ENCODE assay signal across 13 mouse cellular contexts in the genomic region with DNA sequence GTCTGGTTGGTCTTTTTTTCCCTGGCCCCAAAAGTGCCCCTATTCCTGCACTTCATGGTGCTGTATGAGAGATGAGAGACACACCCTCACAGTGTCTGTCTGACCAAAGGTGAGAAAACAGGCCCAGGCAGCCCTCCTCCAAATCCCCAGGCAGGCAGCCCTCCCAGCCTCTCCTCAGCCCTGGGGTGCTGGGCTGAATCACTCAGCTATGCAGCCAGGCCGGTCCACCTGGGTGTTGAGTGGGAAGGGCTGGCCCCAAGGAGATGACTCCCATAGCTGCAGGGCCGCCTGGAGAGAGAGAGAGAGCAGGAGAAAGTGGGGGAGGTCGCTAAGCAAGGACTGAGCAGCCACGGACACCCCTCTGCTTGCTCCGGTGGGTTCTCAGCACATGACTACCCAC. TPM values are rescaled to one million over a fixed set of nuclear protein-coding genes. Genes with fewer than 3 reads are reported as not detected.
DNase-seq lines count a peak whose midpoint lies in the region; ATAC-seq and TF ChIP-seq lines count a peak whose summit lies in the region.
"Had no signal": no experiment of that assay in that cellular context is flagged by ENCODE, and none has a peak within 500 bp of the region (broad histone marks: within the 10 kb centered on the region; RNA-seq: fewer than 3 reads in every experiment).

No protein-coding gene starts in this region.

- H3K4me3 ChIP-seq in forebrain, embryonic 10.5 days = no peak overlapping the region
- no peak overlapping the region for H3K4me3 ChIP-seq in forebrain, embryonic 12.5 days (replicated peaks)
- H3K4me3 ChIP-seq in embryonic facial prominence, embryonic 14.5 days (ENCODE audit: low read depth, low read length) = no peak overlapping the region
- no peak overlapping the region for H3K4me3 ChIP-seq in heart, adult 2 months

- peak overlapping the region; percentile 77 for H3K27ac ChIP-seq in forebrain, embryonic 10.5 days
- H3K27ac ChIP-seq in forebrain, embryonic 12.5 days = no peak overlapping the region; the same call in 1 of the 2 replicates
- peak overlapping the region; percentile 79 for H3K27ac ChIP-seq in embryonic facial prominence, embryonic 14.5 days (replicated peaks; ENCODE audit: low read depth, low read length)
- H3K27ac ChIP-seq in heart, adult 2 months = no peak overlapping the region

- no peak overlapping the region for H3K9ac ChIP-seq in forebrain, embryonic 12.5 days
- peak overlapping the region; percentile 40; the same call in 1 of the 2 replicates for H3K9ac ChIP-seq in embryonic facial prominence, embryonic 14.5 days (ENCODE audit: low read depth, low read length)
- H3K9ac ChIP-seq in heart, adult 2 months (ENCODE audit: low read depth, low read length) = no peak overlapping the region

- DNase-seq in forebrain, embryonic 10.5 days (ENCODE audit: extremely low spot score, low spot score) = no peak
- peak; percentile 75 for DNase-seq in embryonic facial prominence, embryonic 14.5 days (ENCODE audit: low spot score)
- peak; percentile 75 for DNase-seq in kidney, postnatal 10 days
- peak; percentile 62 for DNase-seq in lung, postnatal 25 days (ENCODE audit: low spot score)
- DNase-seq in natural killer cell, adult 2 months (ENCODE audit: low spot score in 2 of 2) = no peak
- DNase-seq in layer of hippocampus, adult 18-20 months (ENCODE audit: low spot score in 2 of 2) = no peak
- no peak for DNase-seq in heart, adult 2 months

- H3K79me2 ChIP-seq in heart, adult 2 months (replicated peaks; ENCODE audit: control insufficient read depth, insufficient read depth, low read length) = no peaks in the 10 kb centered on the region

- intact Hi-C loops in heart, adult 2 months (cut with DNase I) = no loop called here

- peaks cover 25% of the 10 kb centered on the region for H3K36me3 ChIP-seq in forebrain, embryonic 10.5 days (replicated peaks)
- no peaks in the 10 kb centered on the region for H3K36me3 ChIP-seq in forebrain, embryonic 12.5 days (replicated peaks)
- H3K36me3 ChIP-seq in embryonic facial prominence, embryonic 14.5 days (ENCODE audit: control insufficient read depth, insufficient read depth, low read length) = no peaks in the 10 kb centered on the region
- no peaks in the 10 kb centered on the region for H3K36me3 ChIP-seq in heart, adult 2 months (ENCODE audit: control insufficient read depth, insufficient read depth, low read length)

- ATAC-seq in forebrain, embryonic 12.5 days (ENCODE audit: low FRiP score) = no peak
- peak; percentile 44 for ATAC-seq in embryonic facial prominence, embryonic 14.5 days (ENCODE audit: low read depth)
- ATAC-seq: inflammation-experienced regulatory T-cells, adult 6 months had no signal

- no peak for TF ChIP-seq CTCF in heart, adult 2 months (IDR thresholded peaks at IDR 0.05)

- peaks cover 100% of the 10 kb centered on the region for H3K4me1 ChIP-seq in forebrain, embryonic 10.5 days
- H3K4me1 ChIP-seq in forebrain, embryonic 12.5 days = peaks cover 75% of the 10 kb centered on the region
- peaks cover 34% of the 10 kb centered on the region for H3K4me1 ChIP-seq in embryonic facial prominence, embryonic 14.5 days (ENCODE audit: control insufficient read depth, insufficient read depth, low read length)
- peaks cover 19% of the 10 kb centered on the region for H3K4me1 ChIP-seq in heart, adult 2 months (ENCODE audit: control insufficient read depth, insufficient read depth, low read length)

- no peak for TF ChIP-seq EP300 in heart, adult 2 months (IDR thresholded peaks at IDR 0.05; ENCODE audit: insufficient read depth, low read depth, low read length)

- 29% methylated on average over 5 of the region's 5 CpGs for WGBS in forebrain, embryonic 10.5 days
- 22% methylated on average over 5 of the region's 5 CpGs for WGBS in forebrain, embryonic 12.5 days
- WGBS in embryonic facial prominence, embryonic 14.5 days = 34% methylated on average over 5 of the region's 5 CpGs
- 65% methylated on average over 5 of the region's 5 CpGs for WGBS in heart, adult 2 months

- H3K27me3 ChIP-seq in forebrain, embryonic 10.5 days (ENCODE audit: poor library complexity, severe bottlenecking) = no peaks in the 10 kb centered on the region
- H3K27me3 ChIP-seq in forebrain, embryonic 12.5 days = no peaks in the 10 kb centered on the region
- H3K27me3 ChIP-seq in embryonic facial prominence, embryonic 14.5 days (replicated peaks; ENCODE audit: control insufficient read depth, insufficient read depth, low read length) = no peaks in the 10 kb centered on the region
- H3K27me3 ChIP-seq in heart, adult 2 months (ENCODE audit: control insufficient read depth, insufficient read depth, low read length) = no peaks in the 10 kb centered on the region

- no peak overlapping the region for H3K4me2 ChIP-seq in forebrain, embryonic 12.5 days
- H3K4me2 ChIP-seq in embryonic facial prominence, embryonic 14.5 days (ENCODE audit: low read depth, low read length) = peak overlapping the region; percentile 0; the same call in 1 of the 2 replicates

- no peak for TF ChIP-seq POLR2A in heart, adult 2 months (IDR thresholded peaks at IDR 0.05; ENCODE audit: insufficient read depth, low read depth, low read length)

- no peaks in the 10 kb centered on the region for H3K9me3 ChIP-seq in forebrain, embryonic 10.5 days
- no peaks in the 10 kb centered on the region for H3K9me3 ChIP-seq in forebrain, embryonic 12.5 days
- H3K9me3 ChIP-seq in embryonic facial prominence, embryonic 14.5 days (ENCODE audit: control insufficient read depth, low read length) = no peaks in the 10 kb centered on the region

RNA-seq across cellular contexts. Expression of a gene that starts 7.6 kb away (rescaled TPM):
- polyA plus RNA-seq in forebrain, embryonic 10.5 days (2016; fragmentation: Nextera tagmentation; extraction: Ambion mirVana) = 0.80 and 0.82 TPM in 2 replicates
- 0.21 and 0.22 TPM in 2 replicates for polyA plus RNA-seq in forebrain, embryonic 12.5 days (2016; fragmentation: Nextera tagmentation; extraction: Ambion mirVana)
- 0.26 and 0.30 TPM in 2 replicates for polyA plus RNA-seq in embryonic facial prominence, embryonic 14.5 days (2014; fragmentation: Nextera tagmentation; extraction: Ambion mirVana)
- total RNA-seq in layer of hippocampus, adult 18-20 months (2021) = 1 to 10 TPM; 1.3 to 1.6 TPM
- 1 to 10 TPM in 1 of 2 experiments, under 1 TPM in 1; 0.86 to 1.3 TPM for total RNA-seq in heart, adult 2 months (2021)
- 1.6 and 1.9 TPM in 2 replicates for polyA plus RNA-seq in heart, adult 2 months (2012; rRNA removed)
- polyA plus RNA-seq: inflammation-experienced regulatory T-cells, adult 6 months had no signal

RNA-seq across cellular contexts. Expression of a gene that starts 23.6 kb away (rescaled TPM):
- not detected in 2 replicates for polyA plus RNA-seq in forebrain, embryonic 10.5 days (2016; fragmentation: Nextera tagmentation; extraction: Ambion mirVana)
- not detected in 2 replicates for polyA plus RNA-seq in forebrain, embryonic 12.5 days (2016; fragmentation: Nextera tagmentation; extraction: Ambion mirVana)
- polyA plus RNA-seq in embryonic facial prominence, embryonic 14.5 days (2014; fragmentation: Nextera tagmentation; extraction: Ambion mirVana) = not detected in 2 replicates
- not detected for total RNA-seq in layer of hippocampus, adult 18-20 months (2021)
- not detected for total RNA-seq in heart, adult 2 months (2021)
- polyA plus RNA-seq in heart, adult 2 months (2012; rRNA removed) = not detected in 2 replicates
- total RNA-seq: liver, adult 2 months; monocyte, adult 5-6 weeks had no signal
- polyA plus RNA-seq: brain, embryonic 14.5 days; inflammation-experienced regulatory T-cells, adult 6 months; liver, adult 2 months had no signal

RNA-seq across cellular contexts. Expression of a gene that starts 44.8 kb away (rescaled TPM):
- polyA plus RNA-seq in forebrain, embryonic 10.5 days (2016; fragmentation: Nextera tagmentation; extraction: Ambion mirVana) = not detected in 2 replicates
- polyA plus RNA-seq in forebrain, embryonic 12.5 days (2016; fragmentation: Nextera tagmentation; extraction: Ambion mirVana) = not detected in 2 replicates
- polyA plus RNA-seq in embryonic facial prominence, embryonic 14.5 days (2014; fragmentation: Nextera tagmentation; extraction: Ambion mirVana) = not detected in 2 replicates
- not detected for total RNA-seq in layer of hippocampus, adult 18-20 months (2021)
- total RNA-seq in heart, adult 2 months (2021) = not detected
- polyA plus RNA-seq in heart, adult 2 months (2012; rRNA removed) = not detected in 2 replicates
- total RNA-seq: gastrocnemius, postnatal 4 days; liver, adult 2 months; monocyte, adult 5-6 weeks had no signal
- polyA plus RNA-seq: brain, embryonic 14.5 days; inflammation-experienced regulatory T-cells, adult 6 months; liver, adult 2 months had no signal

RNA-seq across cellular contexts. Expression of a gene that starts 57.6 kb away (rescaled TPM):
- polyA plus RNA-seq in forebrain, embryonic 10.5 days (2016; fragmentation: Nextera tagmentation; extraction: Ambion mirVana) = 8.0 and 8.1 TPM in 2 replicates
- 6.4 and 6.5 TPM in 2 replicates for polyA plus RNA-seq in forebrain, embryonic 12.5 days (2016; fragmentation: Nextera tagmentation; extraction: Ambion mirVana)
- polyA plus RNA-seq in embryonic facial prominence, embryonic 14.5 days (2014; fragmentation: Nextera tagmentation; extraction: Ambion mirVana) = 11.5 and 13.5 TPM in 2 replicates
- total RNA-seq in layer of hippocampus, adult 18-20 months (2021) = 1 to 10 TPM; 9.7 to 9.9 TPM
- 10 to 100 TPM; 24.1 to 29.5 TPM for total RNA-seq in heart, adult 2 months (2021)
- 35.0 and 39.7 TPM in 2 replicates for polyA plus RNA-seq in heart, adult 2 months (2012; rRNA removed)

Comparison
In these comparisons a context has a peak if more than half of its experiments do, and no peak if none do; other contexts are left out.
1. H3K27ac ChIP-seq: peak in forebrain, embryonic 10.5 days (single experiment) and embryonic facial prominence, embryonic 14.5 days (single experiment); none in forebrain, embryonic 12.5 days (single experiment) and heart, adult 2 months (single experiment).
2. DNase-seq: peak in embryonic facial prominence, embryonic 14.5 days (single experiment), kidney, postnatal 10 days (single experiment) and lung, postnatal 25 days (single experiment); none in forebrain, embryonic 10.5 days (single experiment), natural killer cell, adult 2 months (0 of 2), layer of hippocampus, adult 18-20 months (0 of 2) and heart, adult 2 months (0 of 2).